Mouse (Mus musculus) heart, postnatal 0 days (tissue): Measurements from ENCODE around the gene Tent4a. TPM values are rescaled to one million over a fixed set of nuclear protein-coding genes. Genes with fewer than 3 reads are reported as not detected.

Experiments
- ATAC-seq: fragments of 200-750 bp; cut with Nextera tagmentation; 2 replicates; pipeline ENCODE4 v1.8.0; 2017; ENCODE audit warnings: low read depth, moderate number of reproducible peaks, moderate library complexity; ENCODE audit not compliant: insufficient read depth
- DNase-seq: peaks from one replicate; pipeline ENCODE4 v3.0.0-alpha.2; 2016; ENCODE audit warnings: low spot score
- H3K27ac ChIP-seq: fragments of 300-500 bp; sonication (generic); 2 replicates; pipeline ENCODE4 v1.5.1; 2014; ENCODE audit warnings: low read depth, mild to moderate bottlenecking
- H3K27me3 ChIP-seq: fragments of 300-500 bp; sonication (generic); 2 replicates; pipeline ENCODE4 v1.6.1; 2014; ENCODE audit warnings: low read length, mixed read lengths; ENCODE audit not compliant: control insufficient read depth, insufficient read depth
- H3K36me3 ChIP-seq: fragments of 300-500 bp; sonication (generic); replicated peaks from 2 replicates; pipeline ENCODE4 v1.6.1; 2014; ENCODE audit warnings: low read length, mixed read lengths; ENCODE audit not compliant: control insufficient read depth, insufficient read depth
- H3K4me1 ChIP-seq: fragments of 300-500 bp; sonication (generic); 2 replicates; pipeline ENCODE4 v1.6.1; 2014; ENCODE audit warnings: antibody characterized with exemption; ENCODE audit not compliant: control insufficient read depth, insufficient read depth
- H3K4me2 ChIP-seq: fragments of 300-500 bp; sonication (generic); 2 replicates; pipeline ENCODE4 v1.6.1; 2014; ENCODE audit warnings: low read depth, mild to moderate bottlenecking, low read length, moderate library complexity
- H3K4me3 ChIP-seq: fragments of 300-500 bp; sonication (generic); 2 replicates; pipeline ENCODE4 v1.5.1; 2014; ENCODE audit warnings: low read depth, low read length
- H3K9ac ChIP-seq: fragments of 300-500 bp; sonication (generic); replicated peaks from 2 replicates; pipeline ENCODE4 v1.6.1; 2014; ENCODE audit warnings: low read depth, low read length, mixed read lengths
- H3K9me3 ChIP-seq: fragments of 300-500 bp; sonication (generic); replicated peaks from 2 replicates; pipeline ENCODE4 v1.6.1; 2016; ENCODE audit warnings: low read length; ENCODE audit not compliant: control insufficient read depth
- CTCF ChIP-seq: IDR thresholded peaks from 2 replicates; pipeline ENCODE4 v1.5.1; 2016; ENCODE audit warnings: antibody characterized with exemption, control low read depth, low read depth
- EP300 ChIP-seq: IDR thresholded peaks from 2 replicates; pipeline ENCODE4 v1.6.1; 2016; ENCODE audit warnings: antibody characterized with exemption, low read depth
- WGBS: fragments of 180-500 bp; shearing (Covaris S2); extraction: QIAGEN DNeasy Blood & Tissue Kit; methylation state at CpG from one replicate; pipeline ENCODE4 v1.1.7; 2014; 5-methylcytosine and 5-hydroxymethylcytosine counted together
- polyA plus RNA-seq: library from polyadenylated mRNA; unstranded; fragments of >200 nt; fragmentation: Nextera tagmentation; extraction: Ambion mirVana; gene quantifications from 2 replicates; pipeline ENCODE4 v1.2.1, GENCODE M21; 2015
- total RNA-seq: library from RNA; depleted of rRNA; stranded (reverse); fragments of >200 nt; gene quantifications from 2 replicates; pipeline ENCODE4 v1.2.3, GENCODE M21; 2014; ENCODE audit warnings: low replicate concordance

The Tent4a gene
- total and polyA plus RNA-seq, 2 experiments from 2014 or later, result 1.9 to 6.5 TPM

DNA sequence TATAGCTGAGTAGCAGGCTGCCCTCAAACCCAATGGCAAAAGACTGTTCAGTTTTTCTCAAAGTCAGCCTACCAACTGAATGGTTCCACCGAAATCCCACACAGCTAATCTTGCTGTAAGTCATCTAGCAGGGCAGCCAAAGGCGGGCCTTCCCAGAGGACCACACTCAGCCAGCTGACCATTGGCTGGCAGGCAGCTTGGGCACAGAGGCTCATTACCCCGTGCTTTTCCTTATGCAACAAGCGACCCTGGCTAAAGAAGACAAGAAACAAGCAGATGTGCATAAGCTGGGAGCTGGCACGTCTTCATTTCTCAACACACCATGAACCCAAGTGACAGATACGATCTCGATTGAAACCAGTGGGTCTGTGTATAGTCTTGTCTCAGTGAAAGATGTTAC, 2.9 kb upstream of the Tent4a start:
- Histone ChIP-seq H3K27ac (no peak overlapping the region), H3K9me3 (no peaks in the 10 kb centered on the region), H3K4me1 (peaks cover 36% of the 10 kb centered on the region), H3K36me3 (no peaks in the 10 kb centered on the region), H3K4me2 (no peak overlapping the region), H3K4me3 (no peak overlapping the region), H3K9ac (no peak overlapping the region), H3K27me3 (no peaks in the 10 kb centered on the region)
- TF ChIP-seq EP300 (no peak), CTCF (no peak)
- ATAC-seq, result no peak
- DNase-seq, result no peak
- 80% methylated on average over 7 of the region's 7 CpGs for WGBS

DNA sequence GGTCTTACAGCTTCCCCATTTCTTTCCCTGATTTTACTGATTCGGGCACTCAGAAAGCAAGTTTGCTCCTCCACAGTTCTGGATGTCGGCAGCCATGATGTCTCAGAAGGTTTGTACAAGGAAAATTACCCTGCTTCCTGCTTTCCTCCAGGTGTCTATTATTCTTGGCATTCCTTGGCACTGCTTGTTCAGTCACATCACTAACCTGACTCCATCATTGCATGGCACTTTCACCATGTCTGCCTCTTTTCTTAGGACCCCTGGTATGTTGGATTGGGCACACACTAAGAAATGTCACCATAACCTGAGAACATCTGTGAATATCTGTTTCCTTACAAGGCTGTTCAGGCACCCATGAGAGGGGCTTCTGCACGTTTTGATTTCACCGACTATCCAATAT, 1.6 kb upstream of the Tent4a start:
- Histone ChIP-seq H3K4me2 (peak overlapping the region; percentile 80), H3K9me3 (no peaks in the 10 kb centered on the region), H3K27ac (0 out of 2 replicates have a peak overlapping the region, but pooled peaks have one; percentile 97), H3K4me1 (peaks cover 36% of the 10 kb centered on the region), H3K27me3 (no peaks in the 10 kb centered on the region), H3K9ac (no peak overlapping the region), H3K4me3 (no peak overlapping the region), H3K36me3 (no peaks in the 10 kb centered on the region)
- DNase-seq (no peak), ATAC-seq (no peak)
- TF ChIP-seq CTCF (no peak), EP300 (no peak)
- WGBS, result 77% methylated on average over 4 of the region's 4 CpGs

DNA sequence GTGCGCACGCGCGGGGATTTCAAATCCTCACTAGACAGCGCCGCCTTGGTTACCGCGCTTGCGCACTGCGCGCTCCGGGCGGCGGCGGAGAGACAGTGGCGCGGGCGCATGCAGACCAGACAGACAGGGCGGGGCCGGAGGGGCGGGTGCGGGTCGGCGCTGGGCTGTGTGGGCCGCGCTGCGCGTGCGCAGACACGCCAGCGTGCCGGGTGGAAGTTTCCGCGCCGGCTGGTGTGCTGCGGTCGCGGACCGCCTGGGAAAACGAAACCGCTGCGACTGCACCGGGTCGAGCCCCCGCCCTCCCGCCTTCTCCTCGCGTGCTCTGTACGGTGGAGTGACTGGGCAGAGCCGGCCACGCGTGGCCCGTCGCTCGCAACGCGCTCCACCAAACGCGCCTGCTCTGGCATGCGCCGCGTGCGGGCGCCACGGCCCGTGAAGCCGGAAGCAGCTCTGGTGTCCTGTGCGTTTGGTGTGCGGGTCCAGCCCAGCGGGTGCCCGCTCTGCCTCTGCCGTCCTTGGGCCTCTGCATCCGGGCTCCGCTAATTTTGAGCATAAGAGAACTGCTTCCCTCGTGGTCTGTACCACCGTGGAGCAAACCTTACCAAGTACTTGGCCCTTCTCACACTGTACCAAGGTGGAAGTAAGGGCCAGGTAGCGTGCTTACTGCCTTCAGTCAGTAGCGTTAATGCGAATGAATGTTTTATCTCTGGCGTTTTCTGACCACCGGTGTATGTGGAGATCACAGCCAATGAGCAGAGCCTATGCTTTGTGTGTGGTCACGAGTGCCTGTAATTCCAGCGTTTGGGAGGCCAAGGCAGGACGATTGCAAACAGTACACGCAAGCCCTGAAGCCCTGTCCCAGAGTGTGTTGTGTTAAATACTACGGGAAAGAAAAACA, 486 bp upstream of the Tent4a start:
- Histone ChIP-seq H3K4me3 (peak overlapping the region; percentile 93), H3K9me3 (no peaks in the 10 kb centered on the region), H3K27ac (peak overlapping the region; percentile 97), H3K4me2 (peak overlapping the region; percentile 80), H3K4me1 (peaks cover 37% of the 10 kb centered on the region), H3K27me3 (no peaks in the 10 kb centered on the region), H3K36me3 (no peaks in the 10 kb centered on the region), H3K9ac (peak overlapping the region; percentile 92)
- DNase-seq (peak; percentile 95), ATAC-seq (peak; percentile 93)
- WGBS, result under 1% methylated on average over 70 of the region's 86 CpGs
- TF ChIP-seq CTCF (no peak), EP300 (no peak)

DNA sequence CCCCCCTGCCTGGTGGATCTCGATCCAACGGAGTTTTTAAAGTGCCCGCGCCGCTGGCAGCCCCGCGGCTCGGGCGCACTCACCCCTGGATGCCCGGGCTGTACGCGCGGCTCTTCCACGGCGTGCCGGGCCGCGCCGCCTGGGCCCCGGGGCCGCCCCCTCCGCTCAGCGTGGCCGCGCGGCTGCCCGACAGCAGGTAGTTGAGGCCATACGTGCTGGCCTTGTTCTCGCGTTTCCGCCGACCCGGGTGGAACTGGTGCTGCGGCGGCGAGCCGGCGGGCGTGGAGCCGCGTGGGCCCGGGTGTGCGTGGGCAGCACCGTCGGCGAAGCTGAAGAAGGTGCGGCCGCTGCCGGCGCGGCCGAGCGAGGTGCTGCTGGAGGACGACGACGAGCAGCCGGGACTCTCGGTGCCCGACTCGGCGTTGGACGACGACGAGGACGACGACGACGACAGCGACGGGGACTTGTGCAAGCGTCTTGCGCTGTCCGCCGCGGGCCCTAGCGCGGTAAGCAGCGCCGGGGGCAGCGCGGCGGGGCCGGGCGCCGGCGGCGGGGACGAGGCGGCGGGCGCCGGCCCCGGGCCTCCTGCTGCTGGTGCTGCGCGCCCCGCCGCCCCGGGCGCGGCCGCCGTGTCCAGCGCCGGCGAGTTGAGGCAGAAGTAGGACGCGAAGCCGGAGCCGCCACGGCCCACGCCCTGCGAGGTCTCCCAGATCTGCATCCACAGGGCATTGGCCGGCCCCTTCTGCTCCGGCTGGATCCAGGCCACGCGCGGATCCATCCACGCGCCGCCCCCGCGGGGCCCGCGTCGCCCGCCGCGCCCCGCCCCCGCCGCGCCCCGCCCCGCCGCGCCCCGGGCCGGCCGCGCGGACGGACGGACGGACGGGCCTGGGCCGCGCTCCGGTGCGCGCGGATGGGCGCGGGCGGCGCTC, 748 bp downstream of the Tent4a start, which contains the start of gene Nsun2:
Gene Nsun2 (plus strand): TSS at position 342 of the 929 bp plus-strand sequence.
- under 1% methylated on average over 93 of the region's 155 CpGs for WGBS
- Histone ChIP-seq H3K36me3 (no peaks in the 10 kb centered on the region), H3K9ac (peak within 1 kb of the TSS; percentile 86), H3K27ac (peak within 1 kb of the TSS; percentile 97), H3K4me1 (peaks cover 31% of the 10 kb centered on the region), H3K4me3 (peak within 1 kb of the TSS; percentile 93), H3K27me3 (no peaks in the 10 kb centered on the region), H3K4me2 (peak within 1 kb of the TSS; percentile 72), H3K9me3 (no peaks in the 10 kb centered on the region)
- ATAC-seq (peak; percentile 14), DNase-seq (no peak)
- no peak for TF ChIP-seq EP300

DNA sequence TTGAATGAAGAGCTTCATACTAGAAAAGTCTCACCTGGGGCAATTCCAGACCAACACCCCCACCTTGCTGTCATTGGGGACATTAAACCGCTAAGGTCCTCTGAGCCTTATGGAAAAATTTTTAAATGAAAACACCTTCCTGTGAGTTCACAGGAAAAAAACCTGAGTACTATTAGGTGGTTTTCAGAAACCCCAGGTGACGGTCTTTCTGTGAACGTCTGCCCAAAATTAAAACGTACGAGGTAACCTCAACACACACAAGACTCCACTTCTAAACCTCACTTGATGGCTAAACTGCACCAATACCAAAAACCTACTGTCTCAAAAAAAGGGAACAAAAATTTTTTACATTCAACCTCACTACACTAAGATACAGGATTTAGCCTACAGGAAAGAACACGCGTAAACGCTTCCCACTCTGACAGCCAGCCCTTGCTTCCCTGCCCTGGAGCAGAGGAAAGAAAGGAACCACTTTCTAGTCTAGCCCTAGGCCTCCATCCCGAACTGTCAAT, 1.5 kb downstream of the Tent4a start:
- Histone ChIP-seq H3K4me1 (peaks cover 33% of the 10 kb centered on the region), H3K27ac (peak overlapping the region; percentile 97), H3K9me3 (no peaks in the 10 kb centered on the region), H3K36me3 (no peaks in the 10 kb centered on the region), H3K27me3 (no peaks in the 10 kb centered on the region), H3K4me3 (peak overlapping the region; percentile 93), H3K4me2 (peak overlapping the region; percentile 72), H3K9ac (peak overlapping the region; percentile 86)
- DNase-seq (no peak), ATAC-seq (no peak)
- no peak for TF ChIP-seq CTCF
- TF ChIP-seq EP300, result no peak
- 1% methylated on average over 9 of the region's 9 CpGs for WGBS
